21 mouse cellular contexts compared by ENCODE assay signal in the genomic region with DNA sequence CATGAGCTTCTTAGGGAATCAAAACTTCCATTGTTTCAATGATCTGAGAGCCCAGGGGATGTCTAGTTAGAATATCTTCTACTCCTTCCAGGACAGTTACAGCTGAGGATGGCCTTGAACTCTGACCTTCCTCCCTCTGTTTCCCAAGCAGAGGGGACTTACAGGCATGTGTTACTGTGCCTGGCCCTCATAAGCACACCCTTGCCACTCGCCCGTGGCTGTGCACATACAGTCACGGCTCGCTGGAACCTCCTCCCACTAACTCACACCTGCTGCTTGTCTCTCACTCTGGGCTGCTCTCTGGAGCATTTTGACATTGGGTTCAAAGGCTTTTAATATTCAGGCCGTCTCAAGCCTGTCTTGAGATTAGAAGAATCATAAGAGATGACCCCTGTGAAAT.
"Had no signal": no experiment of that assay in that cellular context is flagged by ENCODE, and none has a peak within 500 bp of the region (broad histone marks: within the 10 kb centered on the region; RNA-seq: fewer than 3 reads in every experiment).

No protein-coding gene starts in this region.

- H3K9me3 ChIP-seq: limb, embryonic 10.5 days; limb, embryonic 13.5 days; liver, embryonic 12.5 days; liver, embryonic 15.5 days; lung, embryonic 15.5 days; megakaryocyte, embryonic 14.5 days; neural tube, embryonic 12.5 days had no signal

- H3K4me1 ChIP-seq: limb, embryonic 10.5 days; liver, embryonic 12.5 days; liver, embryonic 15.5 days; lung, embryonic 15.5 days; neural tube, embryonic 12.5 days had no signal

- H3K36me3 ChIP-seq: limb, embryonic 10.5 days; limb, embryonic 13.5 days; liver, embryonic 12.5 days; liver, embryonic 15.5 days; lung, embryonic 15.5 days; neural tube, embryonic 12.5 days had no signal

- ATAC-seq: intestine, postnatal 0 days; liver, embryonic 12.5 days had no signal

- H3K27me3 ChIP-seq: liver, embryonic 12.5 days; liver, embryonic 15.5 days; lung, embryonic 15.5 days; neural tube, embryonic 12.5 days had no signal

- DNase-seq: kidney, adult 2 months; kidney, postnatal 25 days; layer of hippocampus, adult 9-11 months; liver; lung, adult 18-20 months; lung, postnatal 10 days; lung, postnatal 36 days; right cerebral cortex, adult 18-20 months; right cerebral cortex, postnatal 14 days; right cerebral cortex, postnatal 4 days; thymus, postnatal 25 days had no signal

- H3K9ac ChIP-seq: limb, embryonic 13.5 days; liver, embryonic 12.5 days; liver, embryonic 15.5 days; lung, embryonic 15.5 days; neural tube, embryonic 12.5 days had no signal

- H3K4me2 ChIP-seq: limb, embryonic 13.5 days; liver, embryonic 12.5 days; liver, embryonic 15.5 days; lung, embryonic 15.5 days; midbrain, embryonic 11.5 days; neural tube, embryonic 12.5 days had no signal

- H3K27ac ChIP-seq: layer of hippocampus, adult 2 months; limb, embryonic 10.5 days; limb, embryonic 13.5 days; liver, embryonic 12.5 days; liver, embryonic 15.5 days; lung, embryonic 15.5 days; neural tube, embryonic 12.5 days had no signal

- H3K4me3 ChIP-seq: layer of hippocampus, adult 2 months; limb, embryonic 10.5 days; limb, embryonic 13.5 days; liver, embryonic 12.5 days; liver, embryonic 15.5 days; lung, embryonic 15.5 days; megakaryocyte, embryonic 14.5 days; neural tube, embryonic 12.5 days had no signal
